Mouse (Mus musculus) stomach, postnatal 0 days (tissue): ENCODE data around the gene G430095P16Rik. TPM values are rescaled to one million over a fixed set of nuclear protein-coding genes. Genes with fewer than 3 reads are reported as not detected.

Experiments used
- ATAC-seq: fragments of 200-750 bp; cut with Nextera tagmentation; 2 replicates; pipeline ENCODE4 v1.8.0; 2017; ENCODE audit not compliant: low FRiP score, low TSS enrichment
- DNase-seq: peaks from one replicate; pipeline ENCODE4 v3.0.0-alpha.2; 2016; ENCODE audit warnings: low spot score
- H3K27ac ChIP-seq: fragments of 300-500 bp; sonication (generic); replicated peaks from 2 replicates; pipeline ENCODE4 v1.5.1; 2014; ENCODE audit warnings: mild to moderate bottlenecking, control low read depth
- H3K27me3 ChIP-seq: fragments of 300-500 bp; sonication (generic); 2 replicates; pipeline ENCODE4 v1.6.1; 2014; ENCODE audit warnings: low read length; ENCODE audit not compliant: control insufficient read depth, insufficient read depth
- H3K36me3 ChIP-seq: fragments of 300-500 bp; sonication (generic); 2 replicates; pipeline ENCODE4 v1.6.1; 2014; ENCODE audit warnings: low read length, mixed read lengths; ENCODE audit not compliant: control insufficient read depth, insufficient read depth
- H3K4me1 ChIP-seq: fragments of 300-500 bp; sonication (generic); replicated peaks from 2 replicates; pipeline ENCODE4 v1.6.1; 2014; ENCODE audit warnings: antibody characterized with exemption; ENCODE audit not compliant: control insufficient read depth, insufficient read depth
- H3K4me2 ChIP-seq: fragments of 300-500 bp; sonication (generic); replicated peaks from 2 replicates; pipeline ENCODE4 v1.6.1; 2014; ENCODE audit warnings: low read depth, mild to moderate bottlenecking, control low read depth, moderate library complexity
- H3K4me3 ChIP-seq: fragments of 300-500 bp; sonication (generic); 2 replicates; pipeline ENCODE4 v1.5.1; 2014; ENCODE audit warnings: low read depth, low read length, control low read depth
- H3K9ac ChIP-seq: fragments of 300-500 bp; sonication (generic); 2 replicates; pipeline ENCODE4 v1.6.1; 2014; ENCODE audit warnings: mild to moderate bottlenecking, low read length, control low read depth, mixed read lengths
- H3K9me3 ChIP-seq: fragments of 300-500 bp; sonication (generic); 2 replicates; pipeline ENCODE4 v1.6.1; 2016; ENCODE audit warnings: low read length; ENCODE audit not compliant: control insufficient read depth
- CTCF ChIP-seq: IDR thresholded peaks from 2 replicates; pipeline ENCODE4 v1.5.1; 2016; ENCODE audit warnings: antibody characterized with exemption, low read depth, mild to moderate bottlenecking, moderate library complexity
- EP300 ChIP-seq: optimal IDR thresholded peaks from 2 replicates; pipeline ENCODE3; 2016; ENCODE audit warnings: antibody characterized with exemption
- WGBS: fragments of 180-500 bp; shearing (Covaris S2); extraction: QIAGEN DNeasy Blood & Tissue Kit; methylation state at CpG from one replicate; pipeline ENCODE4 v1.1.7; 2014; 5-methylcytosine and 5-hydroxymethylcytosine counted together
- polyA plus RNA-seq: library from polyadenylated mRNA; unstranded; fragments of >200 nt; fragmentation: Nextera tagmentation; extraction: Ambion mirVana; gene quantifications from 2 replicates; pipeline ENCODE4 v1.2.1, GENCODE M21; 2015

G430095P16Rik gene
- polyA plus RNA-seq, 1 experiment from 2014 or later: 2.0 TPM

DNA sequence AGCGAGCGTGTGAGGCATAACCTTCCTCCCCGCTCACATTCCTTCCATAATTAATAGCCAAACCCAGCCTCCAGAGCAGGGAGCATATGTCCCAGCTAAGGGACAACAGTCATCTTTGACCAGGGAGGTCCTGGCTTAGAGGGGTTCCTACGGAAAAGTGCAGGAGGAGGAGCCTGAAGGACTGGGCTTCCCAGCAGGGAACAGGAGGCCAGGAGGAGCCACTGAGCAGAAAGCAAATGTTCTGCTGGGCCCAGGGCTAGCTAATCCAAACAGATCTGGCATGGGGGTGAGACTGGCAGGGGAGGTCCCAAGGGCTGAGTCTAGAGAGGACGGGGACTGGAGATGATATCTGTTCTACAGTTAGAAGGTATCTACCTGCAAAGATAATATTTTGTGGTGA, 34.7 kb downstream of the G430095P16Rik start:
- TF ChIP-seq EP300 (no peak), CTCF (peak; percentile 30; the same call in 1 of the 2 replicates)
- 47% methylated on average over 5 of the region's 5 CpGs for whole genome bisulfite sequencing
- H3K9me3 ChIP-seq: no peaks in the 10 kb centered on the region
- 0 out of 2 replicates have a peak overlapping the region, but pooled peaks have one; percentile 13 for H3K9ac ChIP-seq
- ATAC-seq (no peak), DNase-seq (no peak)
- H3K4me1 ChIP-seq: no peaks in the 10 kb centered on the region
- peaks cover 8% of the 10 kb centered on the region; the same call in 1 of the 2 replicates for H3K36me3 ChIP-seq
- no peak overlapping the region for H3K4me3 ChIP-seq
- no peaks in the 10 kb centered on the region for H3K27me3 ChIP-seq
- no peak overlapping the region for H3K4me2 ChIP-seq
- H3K27ac ChIP-seq: no peak overlapping the region; the same call in 1 of the 2 replicates

- DNase-seq: no peak
- H3K27ac ChIP-seq: no peak overlapping the region
- H3K4me2 ChIP-seq: no peak overlapping the region
- no peak for ATAC-seq
- H3K9me3 ChIP-seq: no peaks in the 10 kb centered on the region
- TF ChIP-seq EP300 (no peak), CTCF (no peak)
- H3K9ac ChIP-seq: no peak overlapping the region
- no peaks in the 10 kb centered on the region for H3K27me3 ChIP-seq
- H3K4me1 ChIP-seq: no peaks in the 10 kb centered on the region
- H3K36me3 ChIP-seq: peaks cover 9% of the 10 kb centered on the region; the same call in 1 of the 2 replicates
- 93% methylated on average over 3 of the region's 3 CpGs for WGBS
- no peak overlapping the region for H3K4me3 ChIP-seq
Measured at GRCm38 (mm10) chr8:84758308-84758707, 35.5 kb downstream of the G430095P16Rik start.

DNA sequence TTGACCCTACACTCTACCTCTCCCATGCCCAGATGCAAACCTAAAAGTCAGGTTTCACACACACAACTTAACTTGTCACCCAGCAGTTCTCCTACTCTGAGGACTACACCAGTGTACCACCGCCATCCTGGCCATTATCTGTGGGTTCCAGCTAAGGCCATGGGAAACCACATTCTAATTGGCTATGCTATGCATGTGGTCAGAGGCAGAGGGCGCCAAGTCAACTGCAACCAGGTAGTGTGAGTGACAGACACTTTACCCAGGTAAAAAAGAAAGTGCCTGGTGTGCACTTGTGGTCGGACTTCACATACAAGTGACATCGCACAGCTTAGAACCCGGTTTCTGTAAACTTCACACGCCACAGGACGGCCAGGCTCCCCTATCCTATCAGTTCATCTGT, 36.3 kb downstream of the G430095P16Rik start:
- Histone ChIP-seq H3K36me3 (peaks cover 4% of the 10 kb centered on the region; the same call in 1 of the 2 replicates), H3K9me3 (no peaks in the 10 kb centered on the region), H3K4me1 (no peaks in the 10 kb centered on the region; the same call in 1 of the 2 replicates), H3K27me3 (no peaks in the 10 kb centered on the region), H3K4me3 (no peak overlapping the region), H3K4me2 (no peak overlapping the region), H3K27ac (no peak overlapping the region), H3K9ac (no peak overlapping the region)
- 66% methylated on average over 7 of the region's 7 CpGs for WGBS
- DNase-seq: peak; percentile 64
- TF ChIP-seq EP300 (no peak), CTCF (peak; percentile 79)
- peak; percentile 36; the same call in 1 of the 2 replicates for ATAC-seq

GRCm38 (mm10) chr8:84759718-84760117, 36.9 kb downstream of the G430095P16Rik start:
- no peak overlapping the region for H3K27ac ChIP-seq
- 88% methylated on average over 10 of the region's 10 CpGs for WGBS
- no peak for DNase-seq
- no peak overlapping the region for H3K4me3 ChIP-seq
- TF ChIP-seq EP300 (no peak), CTCF (no peak)
- H3K9me3 ChIP-seq: no peaks in the 10 kb centered on the region
- H3K4me2 ChIP-seq: no peak overlapping the region
- H3K4me1 ChIP-seq: no peaks in the 10 kb centered on the region; the same call in 1 of the 2 replicates
- no peak overlapping the region for H3K9ac ChIP-seq
- no peaks in the 10 kb centered on the region for H3K27me3 ChIP-seq
- no peak for ATAC-seq
- H3K36me3 ChIP-seq: peaks cover 4% of the 10 kb centered on the region; the same call in 1 of the 2 replicates

GRCm38 (mm10) chr8:84760405-84760805, 37.6 kb downstream of the G430095P16Rik start:
- H3K9me3 ChIP-seq: no peaks in the 10 kb centered on the region
- H3K27ac ChIP-seq: no peak overlapping the region
- 63% methylated on average over 7 of the region's 7 CpGs for WGBS
- no peaks in the 10 kb centered on the region for H3K27me3 ChIP-seq
- H3K9ac ChIP-seq: no peak overlapping the region
- H3K4me2 ChIP-seq: no peak overlapping the region
- DNase-seq (no peak), ATAC-seq (no peak)
- no peak for TF ChIP-seq EP300
- no peak for TF ChIP-seq CTCF
- H3K4me3 ChIP-seq: no peak overlapping the region
- H3K36me3 ChIP-seq: peaks cover 4% of the 10 kb centered on the region; the same call in 1 of the 2 replicates
- H3K4me1 ChIP-seq: no peaks in the 10 kb centered on the region; the same call in 1 of the 2 replicates

DNA sequence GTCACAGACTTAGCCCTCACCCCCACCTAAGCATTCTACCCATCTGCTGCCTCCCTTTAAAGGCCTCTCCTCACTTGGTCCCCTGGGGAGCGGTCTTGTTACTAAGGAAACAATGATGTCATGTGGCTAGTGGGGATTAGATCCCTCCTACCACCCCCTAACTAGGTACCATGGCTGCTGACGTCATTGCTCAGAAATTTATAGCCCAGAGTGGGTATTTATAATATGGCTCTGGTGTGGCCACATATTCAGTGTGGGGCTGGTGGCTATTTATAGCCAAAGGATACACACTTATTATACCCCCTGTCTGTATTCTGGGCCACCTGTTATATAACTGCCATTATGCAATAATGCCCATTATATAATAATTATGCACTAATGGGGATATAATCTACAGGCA, 38.1 kb downstream of the G430095P16Rik start:
- ATAC-seq: no peak
- Histone ChIP-seq H3K4me2 (no peak overlapping the region), H3K9ac (no peak overlapping the region), H3K4me3 (no peak overlapping the region), H3K9me3 (no peaks in the 10 kb centered on the region), H3K4me1 (peaks cover 2% of the 10 kb centered on the region), H3K27me3 (no peaks in the 10 kb centered on the region), H3K27ac (no peak overlapping the region), H3K36me3 (peaks cover 2% of the 10 kb centered on the region; the same call in 1 of the 2 replicates)
- WGBS: 51% methylated on average over 2 of the region's 2 CpGs
- TF ChIP-seq CTCF (no peak), EP300 (no peak)
- DNase-seq: no peak
